8 mouse cellular contexts compared by ENCODE assay signal in the genomic region with DNA sequence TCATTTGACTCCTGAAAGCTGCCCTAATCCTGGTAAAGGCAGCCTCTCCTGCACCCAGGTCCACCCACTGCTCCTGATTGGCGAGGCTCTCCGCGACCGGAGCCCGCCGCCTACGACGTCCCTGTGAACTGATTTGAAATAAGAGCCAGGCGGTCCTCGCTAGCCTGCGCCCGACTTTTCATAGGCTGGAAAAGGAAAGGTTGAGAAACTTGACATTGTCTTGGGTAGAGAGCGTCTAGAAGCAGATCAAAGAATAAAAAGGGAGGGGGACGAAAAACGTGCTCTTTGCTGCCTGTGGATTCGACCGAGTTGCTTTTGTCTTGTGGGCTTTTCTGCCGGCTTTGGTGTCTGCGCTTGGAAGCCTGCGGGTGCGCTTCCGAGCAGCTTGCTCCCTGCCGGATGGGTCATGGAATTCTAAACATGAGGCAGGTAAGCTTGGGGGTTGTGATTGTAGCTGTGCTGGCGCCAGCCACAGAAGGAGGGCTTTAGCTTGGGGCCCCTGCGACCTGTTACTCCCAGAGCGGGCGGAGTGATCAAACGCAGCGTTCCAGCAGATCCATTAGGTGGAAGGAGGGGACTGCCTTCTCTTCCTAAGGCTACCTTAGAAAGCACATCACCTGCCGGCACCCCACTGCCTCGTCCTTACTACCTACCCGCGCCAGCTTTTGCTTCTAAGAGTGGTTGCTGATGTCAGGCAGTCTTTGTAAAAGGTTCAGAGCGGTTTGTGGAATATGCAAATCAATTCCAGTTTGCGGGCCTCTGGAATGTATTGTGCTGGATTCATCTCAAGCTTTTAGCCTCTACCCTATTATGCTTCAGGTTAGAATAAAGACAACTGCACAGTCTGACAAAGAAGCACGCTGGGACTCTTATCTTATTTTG.
DNase-seq lines count a peak whose midpoint lies in the region; ATAC-seq lines count a peak whose summit lies in the region.

No protein-coding gene starts in this region.

- peak; percentile 85 for ATAC-seq in hindbrain, embryonic 14.5 days (ENCODE audit: low FRiP score)

- WGBS in hindbrain, embryonic 14.5 days: 11% methylated on average over 36 of the region's 36 CpGs

- H3K9ac ChIP-seq in hindbrain, embryonic 14.5 days: peak overlapping the region; percentile 57

- H3K4me1 ChIP-seq in hindbrain, embryonic 14.5 days (replicated peaks; ENCODE audit: control insufficient read depth, insufficient read depth, low read length): 0 out of 2 replicates have a peak, but pooled peaks cover 6% of the 10 kb centered on the region

- H3K4me2 ChIP-seq in hindbrain, embryonic 14.5 days (replicated peaks): peak overlapping the region; percentile 54

- H3K36me3 ChIP-seq in hindbrain, embryonic 14.5 days (replicated peaks; ENCODE audit: control insufficient read depth, insufficient read depth): no peaks in the 10 kb centered on the region

- peaks cover 65% of the 10 kb centered on the region for H3K27me3 ChIP-seq in hindbrain, embryonic 14.5 days (ENCODE audit: control insufficient read depth, insufficient read depth, low read length)

- peak overlapping the region; percentile 46 for H3K4me3 ChIP-seq in hindbrain, embryonic 14.5 days (replicated peaks; ENCODE audit: low read length)

- DNase-seq in ZHBTc4 (ENCODE audit: low read depth, low spot score): peak; percentile 89
- peak; percentile 46 to 80 for DNase-seq in cerebellum, postnatal 25 days
- peak; percentile 84 for DNase-seq in gastrocnemius, adult 18-20 months (ENCODE audit: low spot score)
- DNase-seq in hindbrain, embryonic 14.5 days (ENCODE audit: low spot score): peak; percentile 60
- DNase-seq in left cerebral cortex, adult 11 months (ENCODE audit: low spot score): peak; percentile 13
- peak; percentile 88 for DNase-seq in lung, postnatal 14 days
- peak; percentile 72 for DNase-seq in retina, embryonic 14.5 days (ENCODE audit: low spot score)
- DNase-seq in urinary bladder, postnatal 36 days (ENCODE audit: low spot score in 2 of 2): peak; percentile 72 to 75

- H3K27ac ChIP-seq in hindbrain, embryonic 14.5 days: 0 out of 2 replicates have a peak overlapping the region, but pooled peaks have one; percentile 3

- no peaks in the 10 kb centered on the region for H3K9me3 ChIP-seq in hindbrain, embryonic 14.5 days (ENCODE audit: control insufficient read depth, low read length)

Comparison
In these comparisons a context has a peak if more than half of its experiments do, and no peak if none do; other contexts are left out.
1. Peak in every context shown above with its lines: DNase-seq, ATAC-seq, H3K4me3 ChIP-seq and H3K27ac ChIP-seq.
2. DNase-seq: peak in every context shown above with its lines; median percentile 89 in ZHBTc4; 88 in lung, postnatal 14 days; 84 in gastrocnemius, adult 18-20 months; 74 in urinary bladder, postnatal 36 days; 72 in retina, embryonic 14.5 days; 63 in cerebellum, postnatal 25 days; 60 in hindbrain, embryonic 14.5 days; 13 in left cerebral cortex, adult 11 months.